Mouse (Mus musculus) C2C12 (cell line): Measurements from ENCODE around the gene Gm10961.

Experiments used
- CTCF ChIP-seq: IDR thresholded peaks from one replicate; pipeline ENCODE4 v1.5.1; 2011; ENCODE audit not compliant: control insufficient read depth, insufficient read depth, insufficient read length
- MAX ChIP-seq: IDR thresholded peaks from one replicate; pipeline ENCODE4 v1.6.1; 2011; ENCODE audit warnings: mild to moderate bottlenecking, control low read depth
- MYOD1 ChIP-seq: IDR thresholded peaks from one replicate; pipeline ENCODE4 v1.6.1; 2011; ENCODE audit warnings: low read depth; ENCODE audit not compliant: control insufficient read depth, insufficient read length
- MYOG ChIP-seq: IDR thresholded peaks from one replicate; pipeline ENCODE4 v1.6.1; 2011; ENCODE audit not compliant: control insufficient read depth, insufficient read length; ENCODE audit errors: extremely low read depth
- USF1 ChIP-seq: IDR thresholded peaks from one replicate; pipeline ENCODE4 v1.6.1; 2011; ENCODE audit warnings: low read depth, mild to moderate bottlenecking, control low read depth, moderate library complexity

DNA sequence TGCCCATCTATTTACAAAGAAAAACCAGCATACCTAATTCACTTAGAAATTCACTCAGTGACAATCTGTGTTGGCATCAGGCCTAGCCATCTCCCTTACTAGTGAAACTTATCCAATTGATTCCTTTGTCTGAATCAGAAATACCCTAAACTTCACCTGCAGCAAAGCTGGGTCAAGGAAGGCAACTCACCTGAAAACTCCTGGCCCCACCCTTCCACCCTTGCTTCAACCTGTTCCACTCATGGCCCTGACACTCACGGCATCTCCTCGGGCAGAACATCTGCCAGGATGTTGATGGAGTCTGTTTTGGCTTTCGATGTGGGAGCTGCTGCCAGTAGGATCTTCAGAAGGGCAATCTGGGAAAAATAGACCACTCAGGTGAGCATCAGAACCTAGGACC, 13.3 kb upstream of the Gm10961 start:
- TF ChIP-seq CTCF = no peak
- no peak for TF ChIP-seq MAX
- no peak for TF ChIP-seq MYOD1
- no peak for TF ChIP-seq MYOG
- no peak for TF ChIP-seq USF1
